Mouse (Mus musculus) kidney, adult 2 months (tissue): ENCODE data around the gene Flt3l.

ENCODE experiments used
- CTCF ChIP-seq: fragments of 200-500 bp; conservative IDR thresholded peaks from 2 replicates; pipeline ENCODE4 v1.5.1; 2011; ENCODE audit warnings: low read depth, mild to moderate bottlenecking, control low read depth, low read length, moderate library complexity, mixed read lengths; ENCODE audit not compliant: insufficient read depth, insufficient read length
- POLR2A ChIP-seq: fragments of 200-500 bp; IDR thresholded peaks from one replicate; pipeline ENCODE4 v1.6.1; 2011; ENCODE audit warnings: low read depth, low read length, control low read depth

DNA sequence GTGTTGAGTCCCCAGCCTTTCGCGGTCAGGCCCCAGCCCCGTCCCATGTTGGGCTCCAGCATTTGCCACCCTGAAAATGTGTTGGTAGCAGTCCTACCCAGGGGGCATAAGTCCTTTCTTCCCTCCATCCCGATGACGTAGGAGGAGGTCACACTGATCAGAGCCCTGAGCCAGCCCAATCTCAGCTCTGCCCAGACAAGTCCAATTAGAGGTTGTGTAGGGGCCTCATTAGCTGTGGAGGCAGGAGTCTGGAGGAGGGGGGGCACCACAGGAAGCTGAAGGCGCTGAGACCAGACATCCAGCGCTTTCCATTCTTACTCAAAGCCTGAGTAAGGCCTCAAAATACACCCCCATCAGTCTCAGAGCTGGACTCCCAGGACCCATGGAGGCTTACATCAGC lies 49.7 kb upstream of the Flt3l start:
- no peak for TF ChIP-seq CTCF
- TF ChIP-seq POLR2A: no peak
